Mouse (Mus musculus) heart, adult 2 months (tissue): ENCODE data around the gene Nop16. TPM values are rescaled to one million over a fixed set of nuclear protein-coding genes. Genes with fewer than 3 reads are reported as not detected.

Experiments used
- DNase-seq, 2 experiments: peaks; one replicate each; pipeline ENCODE4 v3.0.0; 2021
- H3K27ac ChIP-seq: fragments of 200-600 bp; 2 replicates; pipeline ENCODE4 v1.8.1; 2022
- H3K27me3 ChIP-seq: fragments of 200-500 bp; 2 replicates; pipeline ENCODE4 v1.6.1; 2012; ENCODE audit warnings: mild to moderate bottlenecking, low read length, inconsistent platforms, mixed read lengths; ENCODE audit not compliant: control insufficient read depth, insufficient read depth
- H3K36me3 ChIP-seq: fragments of 200-500 bp; 2 replicates; pipeline ENCODE4 v1.6.1; 2012; ENCODE audit warnings: low read length, inconsistent platforms; ENCODE audit not compliant: control insufficient read depth, insufficient read depth
- H3K4me1 ChIP-seq: fragments of 200-500 bp; 2 replicates; pipeline ENCODE4 v1.6.1; 2011; ENCODE audit warnings: low read length; ENCODE audit not compliant: control insufficient read depth, insufficient read depth
- H3K4me3 ChIP-seq: fragments of 200-600 bp; 2 replicates; pipeline ENCODE4 v1.8.1; 2022
- H3K79me2 ChIP-seq: fragments of 200-500 bp; replicated peaks from 2 replicates; pipeline ENCODE4 v1.6.1; 2012; ENCODE audit warnings: mild to moderate bottlenecking, inconsistent platforms, low read length, moderate library complexity, mixed read lengths; ENCODE audit not compliant: control insufficient read depth, insufficient read depth
- H3K9ac ChIP-seq: fragments of 200-500 bp; 2 replicates; pipeline ENCODE4 v1.6.1; 2012; ENCODE audit warnings: low read depth, mild to moderate bottlenecking, control low read depth, inconsistent platforms, low read length, mixed read lengths
- CTCF ChIP-seq: fragments of 200-600 bp; IDR thresholded peaks from 2 replicates; pipeline ENCODE4 v1.8.1; 2022; ENCODE audit warnings: antibody characterized with exemption, mild to moderate bottlenecking, moderate library complexity
- EP300 ChIP-seq: fragments of 200-500 bp; IDR thresholded peaks from 2 replicates; pipeline ENCODE4 v1.6.1; 2011; ENCODE audit warnings: low read depth, low read length, control low read depth; ENCODE audit not compliant: insufficient read depth
- POLR2A ChIP-seq: fragments of 200-500 bp; IDR thresholded peaks from 2 replicates; pipeline ENCODE4 v1.6.1; 2011; ENCODE audit warnings: mild to moderate bottlenecking, low read depth, low read length, control low read depth; ENCODE audit not compliant: insufficient read depth
- WGBS: fragments of 180-500 bp; shearing (Covaris S2); methylation state at CpG from one replicate; pipeline ENCODE4 v1.1.7; 2018; 5-methylcytosine and 5-hydroxymethylcytosine counted together
- intact Hi-C: fragments of 180-260 bp; cut with DNase I; formaldehyde crosslinking; loops from one replicate; pipeline ENCODE4 v1.15.1; 2025
- polyA plus RNA-seq: library from polyadenylated mRNA; depleted of rRNA; stranded (reverse); fragments of >200 nt; gene quantifications from 2 replicates; pipeline ENCODE4 v1.2.3, GENCODE M21; 2012
- total RNA-seq, 2 experiments: library from RNA; stranded (reverse); gene quantifications; 2 replicates each; pipeline ENCODE4 v1.2.3; 2021

Nop16 gene
- total and polyA plus RNA-seq, 3 experiments, result 5.9 to 17.1 (median 16.5) TPM

DNA sequence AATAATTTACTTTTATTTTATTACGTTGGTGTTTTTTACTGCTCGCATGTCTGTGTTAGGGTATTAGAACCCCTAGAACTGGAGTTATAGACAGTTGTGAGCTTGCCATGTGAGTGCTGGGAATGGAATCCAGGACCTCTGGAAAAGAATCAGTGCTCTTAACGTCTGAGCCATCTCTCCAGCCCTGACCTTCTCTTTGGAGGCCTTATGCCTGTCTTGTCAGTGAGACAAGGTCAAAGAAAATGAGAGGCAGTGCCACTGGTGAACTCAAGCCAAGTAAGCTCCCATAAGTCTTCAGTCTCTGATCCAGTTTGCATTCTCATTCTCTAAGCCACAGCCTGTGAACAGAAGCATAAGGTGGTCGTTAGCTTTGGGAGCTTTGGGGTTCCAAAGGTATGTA lies 19.2 kb downstream of the Nop16 start:
- 72% methylated on average over 4 of the region's 4 CpGs for WGBS
- no peaks in the 10 kb centered on the region for H3K79me2 ChIP-seq
- intact Hi-C loops, result no loop called here
- TF ChIP-seq POLR2A (no peak), CTCF (no peak), EP300 (no peak)
- no peak overlapping the region for H3K9ac ChIP-seq
- H3K27ac ChIP-seq, result no peak overlapping the region
- no peak overlapping the region for H3K4me3 ChIP-seq
- no peaks in the 10 kb centered on the region for H3K36me3 ChIP-seq
- no peak for DNase-seq
- no peaks in the 10 kb centered on the region for H3K27me3 ChIP-seq
- H3K4me1 ChIP-seq, result peaks cover 1% of the 10 kb centered on the region; the same call in 1 of the 2 replicates

DNA sequence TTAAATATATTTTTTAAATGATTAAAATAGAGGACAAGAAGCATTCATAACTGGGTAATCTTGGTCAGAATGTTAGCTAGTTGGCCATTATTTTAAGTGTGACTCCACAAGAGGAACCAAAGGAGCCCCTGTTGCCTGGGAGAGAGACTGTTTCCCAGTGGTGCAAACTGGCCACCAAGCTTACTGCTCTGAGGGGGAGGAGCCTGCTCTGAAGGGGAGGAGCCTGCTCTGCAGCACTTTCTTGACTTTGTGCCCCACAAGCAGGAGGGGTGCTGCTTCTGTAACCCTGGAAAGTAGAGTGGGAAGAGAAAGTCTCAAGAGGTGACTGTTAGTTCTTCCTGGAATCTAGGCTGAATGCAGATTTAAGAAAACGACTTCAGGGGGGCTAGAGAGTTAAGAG lies 20.6 kb downstream of the Nop16 start:
- TF ChIP-seq POLR2A, result no peak
- no peak for TF ChIP-seq EP300
- TF ChIP-seq CTCF, result no peak
- Histone ChIP-seq H3K27ac (no peak overlapping the region), H3K9ac (no peak overlapping the region), H3K4me3 (no peak overlapping the region), H3K36me3 (no peaks in the 10 kb centered on the region), H3K27me3 (no peaks in the 10 kb centered on the region), H3K4me1 (peaks cover 1% of the 10 kb centered on the region; the same call in 1 of the 2 replicates), H3K79me2 (peaks cover 2% of the 10 kb centered on the region; the same call in 1 of the 2 replicates)
- intact Hi-C loops, result loop anchor here (5.0 kb wide), 1 partner anchor 67 kb away; the partner anchor contains the start of gene Simc1
- DNase-seq, result no peak
- 42% methylated on average over 1 of the region's 1 CpGs for WGBS

DNA sequence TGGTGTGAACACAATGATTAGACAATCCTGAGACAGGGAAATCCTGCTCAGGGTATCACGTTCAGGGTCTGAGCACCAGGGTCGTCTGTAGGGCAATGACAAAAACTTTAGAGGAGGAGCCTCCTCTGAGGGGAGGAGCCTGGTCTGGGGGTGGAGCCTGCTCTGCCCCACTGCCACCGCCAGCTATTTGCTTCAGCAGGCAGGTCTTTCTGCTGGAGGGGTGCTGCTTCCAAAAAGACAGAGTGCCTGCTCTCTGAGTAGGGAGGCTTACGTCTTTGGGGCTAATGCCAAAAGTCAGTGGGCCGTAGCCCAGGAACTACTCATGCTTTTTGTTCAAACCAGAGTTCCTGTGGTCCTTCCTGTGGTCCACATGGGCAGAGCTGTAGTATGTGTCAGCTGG lies 21.5 kb downstream of the Nop16 start:
- DNase-seq, result no peak
- no peak overlapping the region for H3K27ac ChIP-seq
- H3K9ac ChIP-seq, result no peak overlapping the region
- 52% methylated on average over 5 of the region's 5 CpGs for WGBS
- H3K36me3 ChIP-seq, result no peaks in the 10 kb centered on the region
- no peak for TF ChIP-seq POLR2A
- no peak for TF ChIP-seq EP300
- TF ChIP-seq CTCF, result no peak
- intact Hi-C loops, result loop anchor here (5.0 kb wide), 1 partner anchor 66 kb away; the partner anchor contains the start of gene Simc1
- H3K4me1 ChIP-seq, result no peaks in the 10 kb centered on the region; the same call in 1 of the 2 replicates
- H3K27me3 ChIP-seq, result no peaks in the 10 kb centered on the region
- H3K79me2 ChIP-seq, result peaks cover 2% of the 10 kb centered on the region; the same call in 1 of the 2 replicates
- no peak overlapping the region for H3K4me3 ChIP-seq

DNA sequence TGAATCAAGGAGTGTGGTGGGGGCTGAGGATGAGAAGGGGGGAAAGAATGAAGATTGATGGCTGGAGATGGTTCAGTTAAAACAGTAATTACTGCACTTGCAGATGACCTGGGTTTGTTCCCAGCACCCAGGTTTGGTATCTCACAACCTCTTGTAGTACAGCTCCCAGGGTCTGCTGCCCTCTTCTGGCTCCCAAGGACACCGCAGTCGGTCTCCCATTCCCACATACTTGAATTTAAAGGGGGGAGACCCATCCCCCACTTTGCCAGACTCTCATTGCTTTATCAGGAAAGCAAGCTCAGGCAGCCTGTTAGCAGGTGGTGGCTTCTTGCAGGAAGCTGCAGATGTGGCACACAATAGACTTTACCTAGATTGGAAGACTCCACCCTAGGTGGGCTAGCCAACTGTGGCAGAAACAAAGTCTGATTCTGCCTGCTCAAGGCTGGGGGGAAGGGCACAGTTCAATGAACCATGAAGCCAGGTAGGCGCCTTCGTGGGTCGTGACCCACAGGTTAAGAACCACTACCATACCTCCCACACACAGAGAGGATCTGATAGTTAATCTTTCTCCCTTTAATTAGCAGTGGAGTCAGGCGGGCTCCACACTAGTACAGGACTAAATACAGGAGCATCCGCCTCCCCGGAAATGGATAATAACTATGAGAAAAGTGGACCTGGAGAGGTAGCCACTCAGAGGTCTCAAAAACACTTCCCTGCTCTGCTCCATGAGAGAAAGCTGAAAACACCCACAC lies 24.1 kb downstream of the Nop16 start:
- no peaks in the 10 kb centered on the region for H3K36me3 ChIP-seq
- TF ChIP-seq CTCF, result peak; percentile 84
- TF ChIP-seq EP300, result no peak
- no peak for TF ChIP-seq POLR2A
- H3K27ac ChIP-seq, result peak overlapping the region; percentile 77
- H3K79me2 ChIP-seq, result peaks cover 5% of the 10 kb centered on the region
- intact Hi-C loops, result loop anchor here (1.0 to 5.0 kb wide), 4 partner anchors 25 to 97 kb away; partner anchors contain the start of genes Faf2, Higd2a, Nop16 and Simc1
- H3K4me3 ChIP-seq, result peak overlapping the region; percentile 82
- H3K4me1 ChIP-seq, result no peaks in the 10 kb centered on the region; the same call in 1 of the 2 replicates
- no peak overlapping the region for H3K9ac ChIP-seq
- H3K27me3 ChIP-seq, result no peaks in the 10 kb centered on the region
- peak; percentile 59 to 67 for DNase-seq
- 50% methylated on average over 8 of the region's 8 CpGs for WGBS

DNA sequence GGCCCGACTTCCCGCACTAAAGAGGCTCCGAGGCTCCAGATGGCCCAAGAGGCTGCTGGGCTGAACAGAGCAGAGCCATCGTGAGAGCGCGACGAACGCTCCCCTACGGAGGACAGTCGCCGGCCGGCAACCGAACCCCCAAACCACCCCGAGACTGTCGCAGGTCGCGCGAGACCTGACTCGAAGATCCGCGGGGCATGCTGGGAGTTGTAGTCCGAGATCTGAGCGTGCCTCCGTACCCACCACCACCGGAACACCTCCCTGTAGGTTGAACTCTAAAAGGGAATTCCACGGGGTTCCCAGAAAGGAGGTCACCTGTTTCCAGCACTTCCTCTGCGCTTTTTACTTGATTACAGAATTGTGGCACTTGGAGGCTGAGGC lies 24.7 kb downstream of the Nop16 start, which contains the start of gene 4833439L19Rik:
Gene 4833439L19Rik, minus strand, starts transcription at position 235 of the 381 bp plus-strand sequence.
- Histone ChIP-seq H3K4me3 (peak within 1 kb of the TSS; percentile 82), H3K36me3 (no peaks in the 10 kb centered on the region), H3K4me1 (no peaks in the 10 kb centered on the region; the same call in 1 of the 2 replicates), H3K27me3 (no peaks in the 10 kb centered on the region), H3K79me2 (peaks cover 5% of the 10 kb centered on the region), H3K9ac (peak within 1 kb of the TSS; percentile 85), H3K27ac (peak within 1 kb of the TSS; percentile 77)
- intact Hi-C loops, result loop anchor here (1.0 to 5.0 kb wide), 4 partner anchors 26 to 97 kb away; partner anchors contain the start of genes Faf2, Higd2a, Nop16 and Simc1
- WGBS, result under 1% methylated on average over 27 of the region's 27 CpGs
- DNase-seq, result peak; percentile 94 to 98
- peak; percentile 86 for TF ChIP-seq POLR2A
- TF ChIP-seq CTCF, result no peak
- TF ChIP-seq EP300, result 0 out of 2 replicates have a peak, but pooled peaks have one; percentile 8
